Comparison of ENCODE assay signal across 28 mouse cellular contexts in the genomic region with DNA sequence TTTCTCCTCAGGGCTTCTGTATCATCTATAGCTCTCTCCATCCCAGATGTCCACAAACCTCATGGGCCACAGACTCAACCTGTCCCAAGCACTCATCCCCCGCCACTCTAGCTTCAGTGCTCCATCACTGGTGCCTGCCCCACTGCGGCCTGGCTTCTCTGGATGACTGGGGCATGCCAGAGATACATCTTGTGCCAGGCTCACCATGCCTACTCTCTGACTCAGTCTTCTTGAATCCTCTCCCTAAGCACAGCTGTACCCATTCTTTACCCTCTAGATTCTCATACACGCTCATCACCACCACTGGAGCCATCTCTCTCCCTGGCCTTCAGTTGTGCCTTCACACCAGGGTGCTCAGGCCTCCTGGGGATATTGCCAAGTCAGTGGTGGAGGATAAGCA. TPM values are rescaled to one million over a fixed set of nuclear protein-coding genes. Genes with fewer than 3 reads are reported as not detected.
DNase-seq lines count a peak whose midpoint lies in the region; ATAC-seq and TF ChIP-seq lines count a peak whose summit lies in the region.
"Had no signal": no experiment of that assay in that cellular context is flagged by ENCODE, and none has a peak within 500 bp of the region (broad histone marks: within the 10 kb centered on the region; RNA-seq: fewer than 3 reads in every experiment).

No protein-coding gene starts in this region.

- no peak overlapping the region for H3K4me2 ChIP-seq in midbrain, embryonic 11.5 days
- H3K4me2 ChIP-seq in midbrain, embryonic 13.5 days (replicated peaks): no peak overlapping the region
- peak overlapping the region; percentile 1 for H3K4me2 ChIP-seq in myocyte (ENCODE audit: low read depth)
- H3K4me2 ChIP-seq: embryonic facial prominence, embryonic 13.5 days; forebrain, embryonic 12.5 days; forebrain, embryonic 15.5 days; heart, embryonic 11.5 days; hindbrain, embryonic 13.5 days; intestine, embryonic 15.5 days had no signal

- H3K36me3 ChIP-seq in midbrain, embryonic 11.5 days (ENCODE audit: control insufficient read depth, insufficient read depth, low read length): peaks cover 10% of the 10 kb centered on the region
- peaks cover 75% of the 10 kb centered on the region for H3K36me3 ChIP-seq in midbrain, embryonic 13.5 days
- H3K36me3 ChIP-seq in myocyte (ENCODE audit: control insufficient read depth, insufficient read depth): peaks cover 6% of the 10 kb centered on the region

- H3K9me3 ChIP-seq in midbrain, embryonic 11.5 days (ENCODE audit: control insufficient read depth, low read length): no peaks in the 10 kb centered on the region
- no peaks in the 10 kb centered on the region for H3K9me3 ChIP-seq in midbrain, embryonic 13.5 days
- H3K9me3 ChIP-seq: embryonic facial prominence, embryonic 10.5 days; embryonic facial prominence, embryonic 13.5 days; forebrain, embryonic 12.5 days; forebrain, embryonic 15.5 days; hindbrain, embryonic 10.5 days; hindbrain, embryonic 13.5 days; intestine, embryonic 15.5 days had no signal

- no peak overlapping the region for H3ac ChIP-seq in myocyte (ENCODE audit: control insufficient read depth, insufficient read length)

- no peak overlapping the region for H3K4me3 ChIP-seq in midbrain, embryonic 11.5 days (ENCODE audit: low read depth, low read length)
- H3K4me3 ChIP-seq in midbrain, embryonic 13.5 days (replicated peaks): no peak overlapping the region
- no peak overlapping the region for H3K4me3 ChIP-seq in myocyte
- H3K4me3 ChIP-seq: embryonic facial prominence, embryonic 10.5 days; embryonic facial prominence, embryonic 13.5 days; erythroblast, embryonic 14.5 days; forebrain, embryonic 12.5 days; forebrain, embryonic 15.5 days; hindbrain, embryonic 10.5 days; hindbrain, embryonic 13.5 days; intestine, embryonic 15.5 days had no signal

- ATAC-seq in midbrain, embryonic 11.5 days (ENCODE audit: low FRiP score): no peak
- ATAC-seq in midbrain, embryonic 13.5 days: no peak
- no peak for ATAC-seq in megakaryocyte, adult 5-6 weeks (ENCODE audit: poor library complexity, severe bottlenecking)
- ATAC-seq: activated CD4-positive, CD25-positive, alpha-beta regulatory T cell, adult 4 months; CD4-positive, CD25-positive, alpha-beta regulatory T cell, adult 4 months; forebrain, embryonic 15.5 days; hindbrain, embryonic 16.5 days; intestine, embryonic 15.5 days had no signal

- TF ChIP-seq POLR2A in myocyte (IDR thresholded peaks at IDR 0.05; ENCODE audit: insufficient read length, low read depth): no peak

- peak; percentile 14 for DNase-seq in cerebellum, adult 9-10 months
- no peak for DNase-seq in cerebellum, adult 9-11 months
- DNase-seq in midbrain, embryonic 11.5 days (ENCODE audit: low spot score, missing footprints): peak; percentile 26
- DNase-seq: adrenal gland, adult 8-10 months; adrenal gland, postnatal 25 days; B cell, adult 2 months; cerebellum, adult 18-20 months; cerebellum, postnatal 10 days; cerebellum, postnatal 36 days; embryo, embryonic 11 days; gastrocnemius, postnatal 10 days; gastrocnemius, postnatal 36 days; heart, postnatal 36 days had no signal

- H3K79me2 ChIP-seq in myocyte (ENCODE audit: control insufficient read depth, insufficient read depth): no peaks in the 10 kb centered on the region

- no peak overlapping the region for H3K9ac ChIP-seq in midbrain, embryonic 11.5 days (ENCODE audit: low read length)
- H3K9ac ChIP-seq in midbrain, embryonic 13.5 days (replicated peaks): no peak overlapping the region
- H3K9ac ChIP-seq: embryonic facial prominence, embryonic 13.5 days; forebrain, embryonic 12.5 days; forebrain, embryonic 15.5 days; hindbrain, embryonic 13.5 days; intestine, embryonic 15.5 days had no signal

- 97% methylated on average over 3 of the region's 3 CpGs for WGBS in midbrain, embryonic 11.5 days
- 96% methylated on average over 3 of the region's 3 CpGs for WGBS in midbrain, embryonic 13.5 days

- no peak overlapping the region for H3K27ac ChIP-seq in midbrain, embryonic 11.5 days (ENCODE audit: low read depth, low read length)
- no peak overlapping the region for H3K27ac ChIP-seq in midbrain, embryonic 13.5 days
- H3K27ac ChIP-seq: embryonic facial prominence, embryonic 10.5 days; embryonic facial prominence, embryonic 13.5 days; forebrain, embryonic 12.5 days; forebrain, embryonic 15.5 days; hindbrain, embryonic 10.5 days; hindbrain, embryonic 13.5 days; intestine, embryonic 15.5 days had no signal

- no peaks in the 10 kb centered on the region for H3K27me3 ChIP-seq in midbrain, embryonic 11.5 days (ENCODE audit: control insufficient read depth, insufficient read depth, low read length)
- H3K27me3 ChIP-seq in midbrain, embryonic 13.5 days: no peaks in the 10 kb centered on the region
- no peaks in the 10 kb centered on the region for H3K27me3 ChIP-seq in myocyte (ENCODE audit: control insufficient read depth, insufficient read depth, insufficient read length)
- H3K27me3 ChIP-seq: embryonic facial prominence, embryonic 13.5 days; forebrain, embryonic 12.5 days; forebrain, embryonic 15.5 days; hindbrain, embryonic 13.5 days; intestine, embryonic 15.5 days had no signal

- H3K4me1 ChIP-seq in midbrain, embryonic 11.5 days (ENCODE audit: control insufficient read depth, insufficient read depth, low read length): peaks cover 12% of the 10 kb centered on the region
- peaks cover 17% of the 10 kb centered on the region for H3K4me1 ChIP-seq in midbrain, embryonic 13.5 days (replicated peaks)

TF ChIP-seq in myocyte, 11 proteins besides CTCF, POLR2A, EP300 and RAD21:
- no peak for TF ChIP-seq TCF3 (IDR thresholded peaks at IDR 0.05; ENCODE audit: insufficient read length, low read depth)
- TF ChIP-seq CEBPB (IDR thresholded peaks at IDR 0.05; ENCODE audit: insufficient read depth, poor library complexity, severe bottlenecking): no peak
- no peak for TF ChIP-seq USF1 (IDR thresholded peaks at IDR 0.05; ENCODE audit: low read depth)
- peak in 1 of 3 experiments; percentile 41 for TF ChIP-seq MYOG (IDR thresholded peaks at IDR 0.05; ENCODE audit: control insufficient read depth in 1 of 3, insufficient read depth in 1 of 3, insufficient read length in 2 of 3, low read depth in 2 of 3)
- no peak for TF ChIP-seq MAX (IDR thresholded peaks at IDR 0.05; ENCODE audit: low read depth)
- no peak for TF ChIP-seq TCF12 (IDR thresholded peaks at IDR 0.05; ENCODE audit: insufficient read depth, poor library complexity, severe bottlenecking)
- no peak for TF ChIP-seq REST (IDR thresholded peaks at IDR 0.05; ENCODE audit: insufficient read depth, insufficient read length)
- no peak for TF ChIP-seq E2F4 (IDR thresholded peaks at IDR 0.05; ENCODE audit: insufficient read depth)
- no peak for TF ChIP-seq POLR2AphosphoS2 (IDR thresholded peaks at IDR 0.05; ENCODE audit: insufficient read length, low read depth)
- TF ChIP-seq SRF (IDR thresholded peaks at IDR 0.05; ENCODE audit: control insufficient read depth, insufficient read length, low read depth): no peak
- peak; percentile 23 to 86 (median 70) for TF ChIP-seq MYOD1 (IDR thresholded peaks at IDR 0.05; ENCODE audit: control insufficient read depth in 1 of 3, insufficient read length in 2 of 3, low read depth in 2 of 3)

RNA-seq across cellular contexts. Expression of a gene that starts 45.1 kb away (rescaled TPM):
- 7.8 and 8.2 TPM in 2 replicates for polyA plus RNA-seq in midbrain, embryonic 11.5 days (2014; fragmentation: Nextera tagmentation; extraction: Ambion mirVana)
- 11.0 and 11.4 TPM in 2 replicates for polyA plus RNA-seq in midbrain, embryonic 13.5 days (2015; fragmentation: Nextera tagmentation; extraction: Ambion mirVana)
- 8.1 TPM for polyA plus RNA-seq in myocyte (2012; fragmentation: generic; extraction: Trizol)
- 11.2 and 13.6 TPM in 2 replicates for total RNA-seq in megakaryocyte, adult 5-6 weeks (2015)
- 4.1 and 5.5 TPM in 2 replicates for total RNA-seq in megakaryocyte, adult 5-6 weeks (2017)

RNA-seq across cellular contexts. Expression of a gene that starts 45.2 kb away (rescaled TPM):
- 166 and 176 TPM in 2 replicates for polyA plus RNA-seq in midbrain, embryonic 11.5 days (2014; fragmentation: Nextera tagmentation; extraction: Ambion mirVana)
- polyA plus RNA-seq in midbrain, embryonic 13.5 days (2015; fragmentation: Nextera tagmentation; extraction: Ambion mirVana): 124 and 130 TPM in 2 replicates
- 78.6 TPM for polyA plus RNA-seq in myocyte (2012; fragmentation: generic; extraction: Trizol)
- 76.9 and 102 TPM in 2 replicates for total RNA-seq in megakaryocyte, adult 5-6 weeks (2015)
- 82.0 and 106 TPM in 2 replicates for total RNA-seq in megakaryocyte, adult 5-6 weeks (2017)
